ENCODE assay signal across 13 mouse cellular contexts in the genomic region with DNA sequence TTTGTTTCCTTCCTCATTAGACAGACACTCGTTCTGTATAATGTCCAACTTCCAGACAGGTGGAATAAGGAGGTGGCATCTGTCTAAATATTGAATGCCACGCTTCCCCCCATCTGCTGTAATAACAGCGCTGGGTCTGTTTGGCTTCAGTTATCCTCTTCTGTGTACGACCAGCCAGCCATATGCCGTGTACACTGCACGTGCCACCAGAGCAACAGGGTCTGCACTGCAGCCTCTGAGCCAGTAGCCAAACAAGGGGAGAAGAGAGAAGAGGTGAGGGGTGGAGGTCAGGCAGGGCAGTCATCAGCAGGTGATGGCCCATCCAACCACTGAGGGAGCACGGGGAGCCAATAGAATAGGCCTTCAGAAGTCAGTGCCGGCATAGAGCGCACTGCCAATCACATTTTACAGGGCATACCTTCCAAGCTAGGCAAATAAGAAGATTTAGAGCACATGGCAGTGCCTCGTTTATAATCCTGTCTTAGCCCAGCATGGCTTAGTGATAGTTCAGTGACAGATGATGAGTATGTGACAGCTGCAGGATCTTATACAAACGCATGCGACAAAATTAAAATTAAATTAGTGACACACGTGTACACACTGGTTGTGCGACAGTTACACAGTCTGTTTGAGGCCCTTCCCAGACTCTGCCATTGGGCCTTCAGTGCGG.
DNase-seq lines count a peak whose midpoint lies in the region; ATAC-seq and TF ChIP-seq lines count a peak whose summit lies in the region.
"Had no signal": no experiment of that assay in that cellular context is flagged by ENCODE, and none has a peak within 500 bp of the region (broad histone marks: within the 10 kb centered on the region; RNA-seq: fewer than 3 reads in every experiment).

No protein-coding gene starts in this region.

- H3K27ac ChIP-seq in forebrain, embryonic 14.5 days (ENCODE audit: low read depth, low read length) = no peak overlapping the region
- H3K27ac ChIP-seq in hindbrain, postnatal 0 days = no peak overlapping the region
- no peak overlapping the region for H3K27ac ChIP-seq in neural tube, embryonic 14.5 days (ENCODE audit: low read depth, low read length)
- H3K27ac ChIP-seq: kidney, postnatal 0 days; lung, embryonic 15.5 days had no signal

- no peaks in the 10 kb centered on the region for H3K9me3 ChIP-seq in forebrain, embryonic 14.5 days (replicated peaks; ENCODE audit: control insufficient read depth, low read length)
- H3K9me3 ChIP-seq in hindbrain, postnatal 0 days (ENCODE audit: low read length) = no peaks in the 10 kb centered on the region
- H3K9me3 ChIP-seq in neural tube, embryonic 14.5 days (ENCODE audit: control insufficient read depth, low read length) = no peaks in the 10 kb centered on the region
- H3K9me3 ChIP-seq: lung, embryonic 15.5 days had no signal

- H3K4me1 ChIP-seq in forebrain, embryonic 14.5 days (ENCODE audit: control insufficient read depth, insufficient read depth, low read length) = peaks cover 3% of the 10 kb centered on the region; the same call in 1 of the 2 replicates
- no peaks in the 10 kb centered on the region for H3K4me1 ChIP-seq in hindbrain, postnatal 0 days (ENCODE audit: insufficient read depth, low read length)
- H3K4me1 ChIP-seq in neural tube, embryonic 14.5 days (ENCODE audit: control insufficient read depth, insufficient read depth, low read length) = no peaks in the 10 kb centered on the region
- H3K4me1 ChIP-seq: lung, embryonic 15.5 days had no signal

- 53% methylated on average over 14 of the region's 15 CpGs for WGBS in forebrain, embryonic 14.5 days
- 48% methylated on average over 15 of the region's 15 CpGs for WGBS in hindbrain, postnatal 0 days
- WGBS in neural tube, embryonic 14.5 days = 72% methylated on average over 15 of the region's 15 CpGs

- H3K27me3 ChIP-seq in forebrain, embryonic 14.5 days (replicated peaks; ENCODE audit: control insufficient read depth, insufficient read depth, low read length) = 0 out of 2 replicates have a peak, but pooled peaks cover 7% of the 10 kb centered on the region
- H3K27me3 ChIP-seq in hindbrain, postnatal 0 days (ENCODE audit: insufficient read depth, low read length) = no peaks in the 10 kb centered on the region
- no peaks in the 10 kb centered on the region for H3K27me3 ChIP-seq in neural tube, embryonic 14.5 days (ENCODE audit: control insufficient read depth, insufficient read depth, low read length)
- H3K27me3 ChIP-seq: lung, embryonic 15.5 days had no signal

- DNase-seq in layer of hippocampus, postnatal 10 days (ENCODE audit: low spot score in 2 of 2) = peak; percentile 22 to 34
- DNase-seq in layer of hippocampus, postnatal 25 days (ENCODE audit: extremely low spot score in 1 of 2, low spot score in 1 of 2) = no peak
- peak; percentile 77 for DNase-seq in forebrain, embryonic 14.5 days (ENCODE audit: low spot score)
- DNase-seq in hindbrain, postnatal 0 days (ENCODE audit: low spot score) = peak; percentile 71
- no peak for DNase-seq in frontal cortex, postnatal 14 days (ENCODE audit: low spot score in 2 of 2)
- no peak for DNase-seq in lung, postnatal 14 days
- DNase-seq: gastrocnemius, postnatal 14 days had no signal

- peak; percentile 92 for ATAC-seq in forebrain, embryonic 14.5 days
- peak; percentile 93 for ATAC-seq in hindbrain, postnatal 0 days
- ATAC-seq in neural tube, embryonic 14.5 days (ENCODE audit: low read depth) = peak; percentile 84
- ATAC-seq in erythroblast, adult 5-6 weeks (replicated peaks; ENCODE audit: low FRiP score, poor library complexity, severe bottlenecking) = no peak
- ATAC-seq: CD4-positive, CD25-positive, alpha-beta regulatory T cell, adult 4 months; inflammation-experienced regulatory T-cells, adult 6 months had no signal

- H3K4me3 ChIP-seq in forebrain, embryonic 14.5 days (ENCODE audit: low read depth, low read length) = no peak overlapping the region
- H3K4me3 ChIP-seq in hindbrain, postnatal 0 days (ENCODE audit: low read length) = no peak overlapping the region
- H3K4me3 ChIP-seq in neural tube, embryonic 14.5 days (ENCODE audit: low read depth, low read length) = no peak overlapping the region
- H3K4me3 ChIP-seq: lung, embryonic 15.5 days had no signal

- no peak for TF ChIP-seq CTCF in hindbrain, postnatal 0 days (IDR thresholded peaks at IDR 0.05; ENCODE audit: low read depth)

- H3K4me2 ChIP-seq in forebrain, embryonic 14.5 days (ENCODE audit: low read length) = peak overlapping the region; percentile 15; the same call in 1 of the 2 replicates
- peak overlapping the region; percentile 28; the same call in 1 of the 2 replicates for H3K4me2 ChIP-seq in hindbrain, postnatal 0 days (ENCODE audit: low read depth, low read length)
- H3K4me2 ChIP-seq in neural tube, embryonic 14.5 days (ENCODE audit: low read depth, low read length) = no peak overlapping the region
- H3K4me2 ChIP-seq: lung, embryonic 15.5 days had no signal

- no peak overlapping the region for H3K9ac ChIP-seq in forebrain, embryonic 14.5 days (ENCODE audit: low read length)
- no peak overlapping the region for H3K9ac ChIP-seq in hindbrain, postnatal 0 days (replicated peaks; ENCODE audit: low read length)
- H3K9ac ChIP-seq in neural tube, embryonic 14.5 days (replicated peaks; ENCODE audit: low read depth, low read length) = no peak overlapping the region
- H3K9ac ChIP-seq: lung, embryonic 15.5 days had no signal

- H3K36me3 ChIP-seq in forebrain, embryonic 14.5 days (ENCODE audit: control insufficient read depth, insufficient read depth, low read length) = no peaks in the 10 kb centered on the region
- H3K36me3 ChIP-seq in hindbrain, postnatal 0 days (ENCODE audit: insufficient read depth, low read length) = no peaks in the 10 kb centered on the region
- H3K36me3 ChIP-seq in neural tube, embryonic 14.5 days (ENCODE audit: control insufficient read depth, insufficient read depth, low read length) = no peaks in the 10 kb centered on the region
- H3K36me3 ChIP-seq: lung, embryonic 15.5 days had no signal

Comparison
In these comparisons a context has a peak if more than half of its experiments do, and no peak if none do; other contexts are left out.
1. DNase-seq: peak in layer of hippocampus, postnatal 10 days (2 of 2), forebrain, embryonic 14.5 days (single experiment) and hindbrain, postnatal 0 days (single experiment); none in layer of hippocampus, postnatal 25 days (0 of 2), frontal cortex, postnatal 14 days (0 of 2) and lung, postnatal 14 days (single experiment).